Mouse (Mus musculus): ENCODE results near the gene Pnpt1. TPM values are rescaled to one million over a fixed set of nuclear protein-coding genes. Genes with fewer than 3 reads are reported as not detected.

The Pnpt1 gene
- 11.9 and 17.2 TPM in 2 replicates for polyA plus RNA-seq (2011; ENCODE audit: insufficient read depth, insufficient read length, low replicate concordance, missing spikeins)

- under 1% methylated on average over 50 of the region's 50 CpGs for WGBS
- Histone ChIP-seq H3K4me3 (replicated peaks; ENCODE audit: control insufficient read depth, low read depth, low read length) (peak within 1 kb of the TSS; percentile 99), H3K27ac (ENCODE audit: control insufficient read depth, insufficient read depth, low read depth, low read length, poor library complexity) (peak within 1 kb of the TSS; percentile 37; the same call in 1 of the 2 replicates), H3K4me1 (ENCODE audit: control insufficient read depth, insufficient read depth, low read length) (no peaks in the 10 kb centered on the region; the same call in 1 of the 2 replicates)
- peak; percentile 86; the same call in 1 of the 2 replicates for TF ChIP-seq POLR2A (IDR thresholded peaks at IDR 0.05; ENCODE audit: borderline replicate concordance, control insufficient read depth, low read depth, low read length)
- no peak for TF ChIP-seq CTCF (IDR thresholded peaks at IDR 0.05; ENCODE audit: control insufficient read depth, insufficient read depth, low read length)
These were observed at the start of gene Pnpt1 for GRCm38 (mm10) chr11:29130385-29131355. TSS of gene Pnpt1 (plus strand) at chr11:29130744.

- H3K27ac ChIP-seq (ENCODE audit: control insufficient read depth, insufficient read depth, low read depth, low read length, poor library complexity), result no peak overlapping the region
- 69% methylated on average over 2 of the region's 2 CpGs for WGBS
- TF ChIP-seq CTCF (IDR thresholded peaks at IDR 0.05; ENCODE audit: control insufficient read depth, insufficient read depth, low read length) (no peak), POLR2A (IDR thresholded peaks at IDR 0.05; ENCODE audit: borderline replicate concordance, control insufficient read depth, low read depth, low read length) (no peak)
- no peak overlapping the region for H3K4me3 ChIP-seq (replicated peaks; ENCODE audit: control insufficient read depth, low read depth, low read length)
- no peaks in the 10 kb centered on the region for H3K4me1 ChIP-seq (ENCODE audit: control insufficient read depth, insufficient read depth, low read length)
These were observed 38.1 kb upstream of the Pnpt1 start for GRCm38 (mm10) chr11:29092403-29092802.

GRCm38 (mm10) chr11:29098926-29099325, 31.6 kb upstream of the Pnpt1 start:
- 66% methylated on average over 2 of the region's 2 CpGs for WGBS
- H3K27ac ChIP-seq (ENCODE audit: control insufficient read depth, insufficient read depth, low read depth, low read length, poor library complexity), result no peak overlapping the region

GRCm38 (mm10) chr11:29129862-29130384, 621 bp upstream of the Pnpt1 start:
- no peak overlapping the region for H3K27ac ChIP-seq (ENCODE audit: control insufficient read depth, insufficient read depth, low read depth, low read length, poor library complexity)
- H3K4me3 ChIP-seq (replicated peaks; ENCODE audit: control insufficient read depth, low read depth, low read length), result peak overlapping the region; percentile 99
- 24% methylated on average over 11 of the region's 11 CpGs for WGBS
- no peaks in the 10 kb centered on the region; the same call in 1 of the 2 replicates for H3K4me1 ChIP-seq (ENCODE audit: control insufficient read depth, insufficient read depth, low read length)
- no peak for TF ChIP-seq CTCF (IDR thresholded peaks at IDR 0.05; ENCODE audit: control insufficient read depth, insufficient read depth, low read length)
- no peak for TF ChIP-seq POLR2A (IDR thresholded peaks at IDR 0.05; ENCODE audit: borderline replicate concordance, control insufficient read depth, low read depth, low read length)

More at GRCm38 (mm10) chr11:29098926-29099325, 31.6 kb upstream of the Pnpt1 start:
- Histone ChIP-seq H3K4me1 (ENCODE audit: control insufficient read depth, insufficient read depth, low read length) (no peaks in the 10 kb centered on the region), H3K4me3 (replicated peaks; ENCODE audit: control insufficient read depth, low read depth, low read length) (no peak overlapping the region)
- TF ChIP-seq CTCF (IDR thresholded peaks at IDR 0.05; ENCODE audit: control insufficient read depth, insufficient read depth, low read length), result no peak
- TF ChIP-seq POLR2A (IDR thresholded peaks at IDR 0.05; ENCODE audit: borderline replicate concordance, control insufficient read depth, low read depth, low read length), result no peak

GRCm38 (mm10) chr11:29140671-29141070, 10.1 kb downstream of the Pnpt1 start:
- no peaks in the 10 kb centered on the region for H3K4me1 ChIP-seq (ENCODE audit: control insufficient read depth, insufficient read depth, low read length)
- H3K4me3 ChIP-seq (replicated peaks; ENCODE audit: control insufficient read depth, low read depth, low read length), result no peak overlapping the region
- TF ChIP-seq POLR2A (IDR thresholded peaks at IDR 0.05; ENCODE audit: borderline replicate concordance, control insufficient read depth, low read depth, low read length) (no peak), CTCF (IDR thresholded peaks at IDR 0.05; ENCODE audit: control insufficient read depth, insufficient read depth, low read length) (no peak)
- WGBS, result 63% methylated on average over 1 of the region's 1 CpGs
- H3K27ac ChIP-seq (ENCODE audit: control insufficient read depth, insufficient read depth, low read depth, low read length, poor library complexity), result no peak overlapping the region

GRCm38 (mm10) chr11:29148901-29149300, 18.4 kb downstream of the Pnpt1 start:
- no peaks in the 10 kb centered on the region; the same call in 1 of the 2 replicates for H3K4me1 ChIP-seq (ENCODE audit: control insufficient read depth, insufficient read depth, low read length)
- WGBS, result 35% methylated on average over 2 of the region's 2 CpGs
- no peak overlapping the region for H3K27ac ChIP-seq (ENCODE audit: control insufficient read depth, insufficient read depth, low read depth, low read length, poor library complexity)
- no peak for TF ChIP-seq CTCF (IDR thresholded peaks at IDR 0.05; ENCODE audit: control insufficient read depth, insufficient read depth, low read length)
- no peak for TF ChIP-seq POLR2A (IDR thresholded peaks at IDR 0.05; ENCODE audit: borderline replicate concordance, control insufficient read depth, low read depth, low read length)
- no peak overlapping the region for H3K4me3 ChIP-seq (replicated peaks; ENCODE audit: control insufficient read depth, low read depth, low read length)

GRCm38 (mm10) chr11:29163569-29163968, 33.0 kb downstream of the Pnpt1 start:
- 90% methylated on average over 4 of the region's 4 CpGs for WGBS

GRCm38 (mm10) chr11:29171959-29172391, 41.4 kb downstream of the Pnpt1 start:
- WGBS, result under 1% methylated on average over 34 of the region's 34 CpGs
- H3K27ac ChIP-seq (ENCODE audit: control insufficient read depth, insufficient read depth, low read depth, low read length, poor library complexity), result peak overlapping the region; percentile 96
- peak overlapping the region; percentile 100 for H3K4me3 ChIP-seq (replicated peaks; ENCODE audit: control insufficient read depth, low read depth, low read length)

More at GRCm38 (mm10) chr11:29163569-29163968, 33.0 kb downstream of the Pnpt1 start:
- no peak for TF ChIP-seq POLR2A (IDR thresholded peaks at IDR 0.05; ENCODE audit: borderline replicate concordance, control insufficient read depth, low read depth, low read length)
- TF ChIP-seq CTCF (IDR thresholded peaks at IDR 0.05; ENCODE audit: control insufficient read depth, insufficient read depth, low read length), result no peak
- Histone ChIP-seq H3K4me1 (ENCODE audit: control insufficient read depth, insufficient read depth, low read length) (no peaks in the 10 kb centered on the region), H3K27ac (ENCODE audit: control insufficient read depth, insufficient read depth, low read depth, low read length, poor library complexity) (no peak overlapping the region), H3K4me3 (replicated peaks; ENCODE audit: control insufficient read depth, low read depth, low read length) (no peak overlapping the region)

More at GRCm38 (mm10) chr11:29171959-29172391, 41.4 kb downstream of the Pnpt1 start:
- H3K4me1 ChIP-seq (ENCODE audit: control insufficient read depth, insufficient read depth, low read length), result no peaks in the 10 kb centered on the region
- TF ChIP-seq POLR2A (IDR thresholded peaks at IDR 0.05; ENCODE audit: borderline replicate concordance, control insufficient read depth, low read depth, low read length) (peak; percentile 29; the same call in 1 of the 2 replicates), CTCF (IDR thresholded peaks at IDR 0.05; ENCODE audit: control insufficient read depth, insufficient read depth, low read length) (no peak)
